12 mouse cellular contexts compared by ENCODE assay signal in genomic region chr17:49671921-49672339, GRCm38 (mm10). TPM values are rescaled to one million over a fixed set of nuclear protein-coding genes. Genes with fewer than 3 reads are reported as not detected.
DNase-seq lines count a peak whose midpoint lies in the region; ATAC-seq and TF ChIP-seq lines count a peak whose summit lies in the region.
"Had no signal": no experiment of that assay in that cellular context is flagged by ENCODE, and none has a peak within 500 bp of the region (broad histone marks: within the 10 kb centered on the region; RNA-seq: fewer than 3 reads in every experiment).

No protein-coding gene starts in this region.

- TF ChIP-seq POLR2A in myocyte (IDR thresholded peaks at IDR 0.05; ENCODE audit: insufficient read length, low read depth) = no peak

- no peak overlapping the region for H3K27ac ChIP-seq in forebrain, embryonic 14.5 days (ENCODE audit: low read depth, low read length)
- H3K27ac ChIP-seq in forebrain, embryonic 11.5 days (ENCODE audit: low read depth, low read length) = no peak overlapping the region
- H3K27ac ChIP-seq in lung, embryonic 14.5 days (ENCODE audit: low read depth) = no peak overlapping the region
- no peak overlapping the region for H3K27ac ChIP-seq in intestine, embryonic 16.5 days (ENCODE audit: low read length)
- H3K27ac ChIP-seq: limb, embryonic 12.5 days had no signal

- no peak overlapping the region for H3K4me2 ChIP-seq in forebrain, embryonic 14.5 days (ENCODE audit: low read length)
- H3K4me2 ChIP-seq in forebrain, embryonic 11.5 days (ENCODE audit: low read depth, low read length, severe bottlenecking) = no peak overlapping the region
- H3K4me2 ChIP-seq in lung, embryonic 14.5 days = no peak overlapping the region
- H3K4me2 ChIP-seq in myocyte (ENCODE audit: low read depth) = peak overlapping the region; percentile 30
- no peak overlapping the region for H3K4me2 ChIP-seq in intestine, embryonic 16.5 days (ENCODE audit: low read depth, low read length)
- H3K4me2 ChIP-seq: limb, embryonic 12.5 days had no signal

- H3K9ac ChIP-seq in forebrain, embryonic 14.5 days (ENCODE audit: low read length) = no peak overlapping the region
- no peak overlapping the region for H3K9ac ChIP-seq in forebrain, embryonic 11.5 days (ENCODE audit: low read length)
- H3K9ac ChIP-seq in lung, embryonic 14.5 days = no peak overlapping the region
- no peak overlapping the region for H3K9ac ChIP-seq in intestine, embryonic 16.5 days (ENCODE audit: low read depth, low read length)
- H3K9ac ChIP-seq: limb, embryonic 12.5 days had no signal

- no peaks in the 10 kb centered on the region for H3K36me3 ChIP-seq in forebrain, embryonic 14.5 days (ENCODE audit: control insufficient read depth, insufficient read depth, low read length)
- no peaks in the 10 kb centered on the region for H3K36me3 ChIP-seq in forebrain, embryonic 11.5 days (ENCODE audit: control insufficient read depth, insufficient read depth, low read length)
- no peaks in the 10 kb centered on the region for H3K36me3 ChIP-seq in lung, embryonic 14.5 days (ENCODE audit: insufficient read depth)
- no peaks in the 10 kb centered on the region for H3K36me3 ChIP-seq in myocyte (ENCODE audit: control insufficient read depth, insufficient read depth)
- no peaks in the 10 kb centered on the region for H3K36me3 ChIP-seq in intestine, embryonic 16.5 days (ENCODE audit: control insufficient read depth, insufficient read depth, low read length)

- no peaks in the 10 kb centered on the region for H3K9me3 ChIP-seq in forebrain, embryonic 14.5 days (replicated peaks; ENCODE audit: control insufficient read depth, low read length)
- no peaks in the 10 kb centered on the region for H3K9me3 ChIP-seq in forebrain, embryonic 11.5 days (ENCODE audit: control insufficient read depth, low read length)
- no peaks in the 10 kb centered on the region; the same call in 1 of the 2 replicates for H3K9me3 ChIP-seq in lung, embryonic 14.5 days (ENCODE audit: low read depth, low read length)
- H3K9me3 ChIP-seq in intestine, embryonic 16.5 days (ENCODE audit: control insufficient read depth, low read length) = 0 out of 2 replicates have a peak, but pooled peaks cover 3% of the 10 kb centered on the region

- no peak overlapping the region for H3K4me3 ChIP-seq in forebrain, embryonic 14.5 days (ENCODE audit: low read depth, low read length)
- H3K4me3 ChIP-seq in forebrain, embryonic 11.5 days (ENCODE audit: low read depth, low read length) = no peak overlapping the region
- no peak overlapping the region for H3K4me3 ChIP-seq in lung, embryonic 14.5 days (ENCODE audit: low read depth, low read length)
- no peak overlapping the region for H3K4me3 ChIP-seq in myocyte
- no peak overlapping the region for H3K4me3 ChIP-seq in intestine, embryonic 16.5 days (ENCODE audit: low read length)
- H3K4me3 ChIP-seq: erythroblast, embryonic 14.5 days; limb, embryonic 12.5 days had no signal

- no peak overlapping the region for H3ac ChIP-seq in myocyte (ENCODE audit: control insufficient read depth, insufficient read length)

- H3K4me1 ChIP-seq in forebrain, embryonic 14.5 days (ENCODE audit: control insufficient read depth, insufficient read depth, low read length) = no peaks in the 10 kb centered on the region
- no peaks in the 10 kb centered on the region for H3K4me1 ChIP-seq in forebrain, embryonic 11.5 days (replicated peaks; ENCODE audit: control insufficient read depth, insufficient read depth, low read length)
- no peaks in the 10 kb centered on the region for H3K4me1 ChIP-seq in lung, embryonic 14.5 days (ENCODE audit: insufficient read depth)
- H3K4me1 ChIP-seq in intestine, embryonic 16.5 days (ENCODE audit: control insufficient read depth, insufficient read depth, low read length) = no peaks in the 10 kb centered on the region
- H3K4me1 ChIP-seq: limb, embryonic 12.5 days had no signal

- H3K79me2 ChIP-seq in myocyte (ENCODE audit: control insufficient read depth, insufficient read depth) = no peaks in the 10 kb centered on the region

- TF ChIP-seq CTCF in lung, embryonic 14.5 days (IDR thresholded peaks at IDR 0.05; ENCODE audit: low read depth) = no peak

- WGBS in forebrain, embryonic 14.5 days = 41% methylated on average over 6 of the region's 6 CpGs
- 85% methylated on average over 6 of the region's 6 CpGs for WGBS in forebrain, embryonic 11.5 days
- 64% methylated on average over 6 of the region's 6 CpGs for WGBS in lung, embryonic 14.5 days
- WGBS in intestine, embryonic 16.5 days = 63% methylated on average over 6 of the region's 6 CpGs

- ATAC-seq in forebrain, embryonic 14.5 days = peak; percentile 86
- no peak for ATAC-seq in forebrain, embryonic 11.5 days (replicated peaks; ENCODE audit: low FRiP score)
- no peak for ATAC-seq in lung, embryonic 14.5 days (ENCODE audit: insufficient read depth)
- no peak for ATAC-seq in intestine, embryonic 16.5 days
- ATAC-seq: inflammation-experienced regulatory T-cells, adult 6 months had no signal

- peak; percentile 83 for DNase-seq in forebrain, embryonic 14.5 days (ENCODE audit: low spot score)
- DNase-seq in forebrain, embryonic 11.5 days (ENCODE audit: low spot score) = no peak
- peak; percentile 44 for DNase-seq in lung, embryonic 14.5 days
- DNase-seq in lung, postnatal 4 days = no peak
- peak; percentile 62 for DNase-seq in brain, adult 2 months (ENCODE audit: low read depth, low spot score)
- DNase-seq in heart, adult 9 months (ENCODE audit: low spot score in 2 of 2) = no peak
- DNase-seq: cerebellum, adult 11-12 months had no signal

- no peaks in the 10 kb centered on the region for H3K27me3 ChIP-seq in forebrain, embryonic 14.5 days (replicated peaks; ENCODE audit: control insufficient read depth, insufficient read depth, low read length)
- H3K27me3 ChIP-seq in forebrain, embryonic 11.5 days (ENCODE audit: control insufficient read depth, insufficient read depth, low read length) = no peaks in the 10 kb centered on the region
- no peaks in the 10 kb centered on the region for H3K27me3 ChIP-seq in lung, embryonic 14.5 days (ENCODE audit: insufficient read depth, low read length)
- H3K27me3 ChIP-seq in myocyte (ENCODE audit: control insufficient read depth, insufficient read depth, insufficient read length) = no peaks in the 10 kb centered on the region
- H3K27me3 ChIP-seq in intestine, embryonic 16.5 days (replicated peaks; ENCODE audit: control insufficient read depth, insufficient read depth, low read length) = no peaks in the 10 kb centered on the region
- H3K27me3 ChIP-seq: limb, embryonic 12.5 days had no signal

TF ChIP-seq in myocyte, 11 proteins besides CTCF, POLR2A, EP300 and RAD21:
- TF ChIP-seq REST (IDR thresholded peaks at IDR 0.05; ENCODE audit: insufficient read depth, insufficient read length) (no peak), USF1 (IDR thresholded peaks at IDR 0.05; ENCODE audit: low read depth) (no peak), TCF12 (IDR thresholded peaks at IDR 0.05; ENCODE audit: insufficient read depth, poor library complexity, severe bottlenecking) (no peak), CEBPB (IDR thresholded peaks at IDR 0.05; ENCODE audit: insufficient read depth, poor library complexity, severe bottlenecking) (no peak), MYOG (IDR thresholded peaks at IDR 0.05; ENCODE audit: control insufficient read depth in 1 of 3, insufficient read depth in 1 of 3, insufficient read length in 2 of 3, low read depth in 2 of 3) (no peak)

RNA-seq across cellular contexts. Expression of gene Kif6, which starts 57.0 kb away (rescaled TPM):
- 1.2 and 2.7 TPM in 2 replicates for polyA plus RNA-seq in forebrain, embryonic 14.5 days (2014; fragmentation: Nextera tagmentation; extraction: Ambion mirVana)
- 3.1 and 3.4 TPM in 2 replicates for polyA plus RNA-seq in forebrain, embryonic 11.5 days (2014; fragmentation: Nextera tagmentation; extraction: Ambion mirVana)
- 4.1 and 4.8 TPM in 2 replicates for polyA plus RNA-seq in lung, embryonic 14.5 days (2014; fragmentation: Nextera tagmentation; extraction: Ambion mirVana)
- polyA plus RNA-seq in myocyte (2012; fragmentation: generic; extraction: Trizol) = 0.07 TPM
- 1.1 and 1.2 TPM in 2 replicates for polyA plus RNA-seq in intestine, embryonic 16.5 days (2015; fragmentation: Nextera tagmentation; extraction: Ambion mirVana)
- polyA plus RNA-seq: erythroblast, embryonic 14.5 days; inflammation-experienced regulatory T-cells, adult 6 months had no signal

Comparison
In these comparisons a context has a peak if more than half of its experiments do, and no peak if none do; other contexts are left out.
1. DNase-seq: peak in forebrain, embryonic 14.5 days (single experiment), lung, embryonic 14.5 days (single experiment) and brain, adult 2 months (single experiment); none in forebrain, embryonic 11.5 days (single experiment), lung, postnatal 4 days (0 of 2) and heart, adult 9 months (0 of 2).